Mouse (Mus musculus) olfactory bulb, adult 2 months (tissue): ENCODE data around the gene Lmo1. TPM values are rescaled to one million over a fixed set of nuclear protein-coding genes. Genes with fewer than 3 reads are reported as not detected.
"Not testable (repeated sequence)": the region's sequence is repeated elsewhere in the genome, so short reads cannot be mapped to it uniquely, and the experiment has no call there.

Experiments
- H3K27ac ChIP-seq: fragments of 200-500 bp; 2 replicates; pipeline ENCODE4 v1.5.1; 2012; ENCODE audit warnings: low read depth, low read length; ENCODE audit not compliant: insufficient read depth
- H3K4me1 ChIP-seq: fragments of 200-500 bp; 2 replicates; pipeline ENCODE4 v1.6.1; 2012; ENCODE audit warnings: low read length; ENCODE audit not compliant: control insufficient read depth, insufficient read depth
- H3K4me3 ChIP-seq: fragments of 200-500 bp; 2 replicates; pipeline ENCODE4 v1.5.1; 2012; ENCODE audit warnings: mild to moderate bottlenecking, low read depth, low read length, moderate library complexity; ENCODE audit not compliant: insufficient read depth
- CTCF ChIP-seq: fragments of 200-500 bp; IDR thresholded peaks from 2 replicates; pipeline ENCODE4 v1.5.1; 2012; ENCODE audit warnings: low read depth, mild to moderate bottlenecking, low read length, moderate library complexity; ENCODE audit not compliant: insufficient read depth
- POLR2A ChIP-seq: fragments of 200-500 bp; IDR thresholded peaks from 2 replicates; pipeline ENCODE4 v1.6.1; 2012; ENCODE audit warnings: mild to moderate bottlenecking, low read depth, low read length, moderate library complexity; ENCODE audit not compliant: insufficient read depth
- WGBS: fragments of 180-500 bp; shearing (Covaris S2); methylation state at CpG from one replicate; pipeline ENCODE4 v1.1.7; 2018; 5-methylcytosine and 5-hydroxymethylcytosine counted together
- polyA plus RNA-seq: library from polyadenylated mRNA; stranded (reverse); fragments of >200 nt; gene quantifications from 2 replicates; pipeline ENCODE4 v1.2.4, GENCODE M21; 2012; ENCODE audit warnings: low replicate concordance; ENCODE audit not compliant: missing spikeins, insufficient read depth, insufficient read length

Gene Lmo1
- polyA plus RNA-seq, 1 experiment, result not detected

GRCm38 (mm10) chr7:109098145-109099018 is 76.6 kb downstream of the Lmo1 start:
- 27% methylated on average over 6 of the region's 6 CpGs for WGBS
- Histone ChIP-seq H3K27ac (no peak overlapping the region), H3K4me1 (no peaks in the 10 kb centered on the region), H3K4me3 (no peak overlapping the region)
- TF ChIP-seq POLR2A, result no peak
- TF ChIP-seq CTCF, result 0 out of 2 replicates have a peak, but pooled peaks have one; percentile 12

GRCm38 (mm10) chr7:109097203-109097602 is 77.8 kb downstream of the Lmo1 start:
- Histone ChIP-seq H3K4me1 (no peaks in the 10 kb centered on the region), H3K4me3 (no peak overlapping the region), H3K27ac (no peak overlapping the region)
- 90% methylated on average over 7 of the region's 7 CpGs for WGBS
- TF ChIP-seq CTCF, result no peak

- WGBS, result 77% methylated on average over 4 of the region's 4 CpGs
- Histone ChIP-seq H3K4me3 (no peak overlapping the region), H3K4me1 (no peaks in the 10 kb centered on the region), H3K27ac (no peak overlapping the region)
- TF ChIP-seq CTCF, result no peak
Measured at GRCm38 (mm10) chr7:109096618-109097017, 78.4 kb downstream of the Lmo1 start.

- Histone ChIP-seq H3K4me3 (no peak overlapping the region), H3K4me1 (no peaks in the 10 kb centered on the region), H3K27ac (no peak overlapping the region)
- TF ChIP-seq POLR2A, result no peak
- TF ChIP-seq CTCF, result no peak
- no CpG with 5 or more reads among the region's 7 CpGs for WGBS
Measured at GRCm38 (mm10) chr7:109094294-109094693, 80.7 kb downstream of the Lmo1 start.

GRCm38 (mm10) chr7:109091316-109091715 is 83.7 kb downstream of the Lmo1 start:
- not testable (repeated sequence) for H3K4me3 ChIP-seq, H3K4me1 ChIP-seq, H3K27ac ChIP-seq
- no CpG with 5 or more reads among the region's 2 CpGs for WGBS

Other genes with a start within 250 kb of the Lmo1 start
- gene Nlrp10, start 245.0 kb downstream of the Lmo1 start, polyA plus RNA-seq, result not detected in 2 replicates
- gene Eif3f, start 240.8 kb downstream of the Lmo1 start, polyA plus RNA-seq, result 125 TPM in 1 of 2 replicates, not detected in the other
- not detected in 2 replicates for gene Tub, start 224.9 kb downstream of the Lmo1 start, polyA plus RNA-seq
- not detected in 2 replicates for gene Ric3, start 91.9 kb downstream of the Lmo1 start, polyA plus RNA-seq